Mouse (Mus musculus) neural tube, embryonic 13.5 days (tissue): ENCODE results near the gene Cyb5d1. TPM values are rescaled to one million over a fixed set of nuclear protein-coding genes. Genes with fewer than 3 reads are reported as not detected.

Source experiments
- ATAC-seq: fragments of 200-750 bp; cut with Nextera tagmentation; 2 replicates; pipeline ENCODE4 v1.8.0; 2017; ENCODE audit warnings: low read depth, mild to moderate bottlenecking, moderate TSS enrichment, moderate library complexity
- H3K27ac ChIP-seq: fragments of 300-500 bp; sonication (generic); replicated peaks from 2 replicates; pipeline ENCODE4 v1.5.1; 2015; ENCODE audit warnings: moderate library complexity, mild to moderate bottlenecking, inconsistent platforms
- H3K27me3 ChIP-seq: fragments of 300-500 bp; sonication (generic); 2 replicates; pipeline ENCODE4 v1.6.1; 2015; ENCODE audit warnings: mild to moderate bottlenecking, inconsistent platforms
- H3K36me3 ChIP-seq: fragments of 300-500 bp; sonication (generic); 2 replicates; pipeline ENCODE4 v1.6.1; 2015; ENCODE audit warnings: mild to moderate bottlenecking, inconsistent platforms
- H3K4me1 ChIP-seq: fragments of 300-500 bp; sonication (generic); replicated peaks from 2 replicates; pipeline ENCODE4 v1.6.1; 2015; ENCODE audit warnings: inconsistent platforms
- H3K4me2 ChIP-seq: fragments of 300-500 bp; sonication (generic); 2 replicates; pipeline ENCODE4 v1.6.1; 2015; ENCODE audit warnings: inconsistent platforms, mild to moderate bottlenecking, moderate library complexity
- H3K4me3 ChIP-seq: fragments of 300-500 bp; sonication (generic); 2 replicates; pipeline ENCODE4 v1.5.1; 2015; ENCODE audit warnings: mild to moderate bottlenecking, inconsistent platforms
- H3K9ac ChIP-seq: fragments of 300-500 bp; sonication (generic); 2 replicates; pipeline ENCODE4 v1.6.1; 2015; ENCODE audit warnings: moderate library complexity, mild to moderate bottlenecking, inconsistent platforms
- H3K9me3 ChIP-seq: fragments of 300-500 bp; sonication (generic); 2 replicates; pipeline ENCODE4 v1.6.1; 2016; ENCODE audit warnings: inconsistent platforms
- WGBS: fragments of 180-500 bp; shearing (Covaris S2); methylation state at CpG from one replicate; pipeline ENCODE4 v1.1.7; 2015; 5-methylcytosine and 5-hydroxymethylcytosine counted together
- polyA plus RNA-seq: library from polyadenylated mRNA; unstranded; fragments of >200 nt; fragmentation: Nextera tagmentation; extraction: Ambion mirVana; gene quantifications from 2 replicates; pipeline ENCODE4 v1.2.1, GENCODE M21; 2015

The Cyb5d1 gene
- polyA plus RNA-seq, 1 experiment from 2014 or later = 39.2 TPM

DNA sequence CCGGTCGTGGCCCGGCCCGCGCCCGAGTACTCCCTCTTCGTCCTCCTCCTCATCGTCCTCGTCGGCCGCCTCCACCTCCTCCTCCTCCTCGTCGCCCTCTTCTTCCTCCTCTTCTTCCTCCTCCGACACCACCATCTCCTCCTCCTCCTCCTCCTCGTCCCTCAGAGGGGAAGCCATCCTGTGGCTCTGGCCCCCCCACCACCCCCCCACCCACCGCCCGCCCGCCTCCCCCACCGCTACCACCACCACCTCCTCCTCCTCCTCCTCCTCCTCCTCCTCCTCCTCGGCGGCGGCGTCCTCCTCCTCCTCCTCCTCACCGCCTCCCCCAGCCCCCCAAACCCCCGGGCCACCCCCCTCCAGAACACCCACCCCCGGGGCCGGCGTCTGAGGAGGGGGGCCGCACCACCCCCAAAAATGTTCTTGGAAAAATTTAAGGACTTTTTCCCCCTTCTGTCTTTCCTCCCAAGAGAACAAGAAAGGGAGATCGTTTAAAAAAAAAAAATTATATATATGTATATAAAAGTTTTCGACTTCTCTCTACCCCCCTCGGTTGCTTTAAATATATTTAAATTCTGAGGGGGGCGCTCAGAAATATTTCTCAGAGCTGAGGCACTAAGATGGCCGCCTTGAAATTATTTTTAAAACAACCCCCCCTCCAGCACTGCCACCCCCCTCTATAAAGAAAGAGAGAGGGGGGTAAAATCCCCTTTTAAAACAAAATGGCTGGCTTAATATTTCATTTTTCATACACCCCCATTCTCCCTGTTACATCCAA is 26.0 kb downstream of the Cyb5d1 start, which contains the start of gene Chd3:
Gene Chd3, minus strand, starts transcription at position 192 of the 775 bp plus-strand sequence.
- Histone ChIP-seq H3K4me3 (peak within 1 kb of the TSS; percentile 93), H3K4me2 (peak within 1 kb of the TSS; percentile 97), H3K27ac (peak within 1 kb of the TSS; percentile 100), H3K9ac (peak within 1 kb of the TSS; percentile 100), H3K27me3 (no peaks in the 10 kb centered on the region), H3K9me3 (no peaks in the 10 kb centered on the region), H3K36me3 (0 out of 2 replicates have a peak, but pooled peaks cover 17% of the 10 kb centered on the region), H3K4me1 (peaks cover 62% of the 10 kb centered on the region)
- ATAC-seq = no peak
- WGBS = under 1% methylated on average over 23 of the region's 34 CpGs

DNA sequence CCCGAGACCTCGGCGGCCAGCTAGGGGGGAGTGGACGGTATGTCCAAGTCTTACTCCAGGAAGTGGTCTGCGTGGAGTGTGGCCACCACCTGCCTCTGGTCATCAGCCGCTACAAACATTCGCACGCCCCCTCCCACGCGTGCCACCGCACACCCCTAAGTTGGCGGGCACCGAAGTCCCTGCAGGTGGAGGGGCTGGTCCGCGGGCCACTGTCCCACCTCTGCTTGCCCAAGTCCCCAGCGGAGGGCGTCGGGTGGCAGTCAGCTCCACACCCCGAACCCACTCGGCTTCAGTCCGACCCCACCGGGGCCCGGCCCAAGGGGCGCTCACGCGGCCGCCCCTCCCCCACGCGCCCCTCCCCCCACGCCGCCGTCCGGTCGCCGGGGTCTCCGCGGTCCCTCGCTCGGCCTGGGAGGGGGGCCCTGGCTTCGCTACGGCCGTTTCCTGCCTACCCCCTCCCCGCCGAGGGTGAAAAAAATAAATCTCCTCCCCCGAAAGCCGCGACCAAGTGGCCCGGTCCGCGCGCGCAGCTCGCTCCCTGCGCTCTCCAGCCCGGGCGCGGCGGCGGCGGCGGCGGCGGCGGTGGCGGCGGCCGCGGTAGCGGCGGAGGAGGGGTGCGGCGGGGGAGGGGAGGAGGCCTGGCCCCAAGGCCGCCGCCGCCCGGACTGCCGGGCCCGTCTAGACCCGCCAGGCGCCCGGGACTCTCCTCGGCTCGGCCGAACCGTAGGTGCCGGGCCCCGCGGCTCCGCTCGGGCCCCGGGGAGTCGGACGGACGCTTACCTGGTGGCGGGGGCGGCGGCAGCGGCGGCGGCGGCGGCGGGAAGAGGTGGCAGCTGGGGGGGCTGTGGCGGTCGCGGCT is 26.8 kb downstream of the Cyb5d1 start:
- peak overlapping the region; percentile 100 for H3K9ac ChIP-seq
- ATAC-seq = no peak; the same call in 1 of the 2 replicates
- peak overlapping the region; percentile 97 for H3K4me2 ChIP-seq
- peak overlapping the region; percentile 100 for H3K27ac ChIP-seq
- H3K4me3 ChIP-seq = peak overlapping the region; percentile 93
- H3K4me1 ChIP-seq = peaks cover 70% of the 10 kb centered on the region
- no peaks in the 10 kb centered on the region for H3K9me3 ChIP-seq
- H3K27me3 ChIP-seq = no peaks in the 10 kb centered on the region
- under 1% methylated on average over 66 of the region's 106 CpGs for WGBS
- peaks cover 19% of the 10 kb centered on the region for H3K36me3 ChIP-seq

DNA sequence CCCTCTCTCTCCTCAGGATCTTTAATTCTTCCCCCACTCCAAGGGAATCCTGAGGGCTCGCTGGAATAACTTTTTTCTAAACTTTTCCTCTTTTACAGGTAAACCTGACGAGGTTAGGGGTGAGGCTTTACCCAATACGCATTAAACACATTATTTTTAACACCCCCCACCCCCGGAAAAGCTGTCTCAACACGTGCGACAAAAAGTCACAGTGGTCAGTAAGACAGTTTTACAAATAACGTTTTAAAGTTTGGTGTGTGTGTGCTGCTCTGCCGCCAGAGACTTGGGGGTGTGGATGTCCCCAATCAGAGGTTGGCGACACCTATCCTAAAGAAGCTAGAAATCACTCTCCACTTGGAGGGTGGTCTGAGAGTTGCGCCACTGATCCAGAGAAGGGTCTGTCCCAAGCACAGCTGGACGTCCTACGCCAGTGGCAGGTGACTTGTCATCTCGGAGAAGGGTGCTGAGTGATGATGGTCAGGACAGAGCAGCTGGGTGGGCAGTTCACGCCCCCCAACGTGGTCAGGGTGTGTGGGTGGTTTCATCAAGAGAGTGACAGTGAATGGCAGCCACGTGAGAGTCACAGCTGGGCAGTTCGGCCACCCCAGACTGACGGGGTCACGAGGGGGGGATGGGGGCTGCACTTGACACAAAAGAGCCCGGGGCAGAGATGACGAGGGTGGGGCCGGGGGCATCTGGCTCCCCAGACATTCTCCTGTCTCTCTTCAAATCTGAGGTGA is 27.6 kb downstream of the Cyb5d1 start:
- WGBS = 2% methylated on average over 22 of the region's 22 CpGs

DNA sequence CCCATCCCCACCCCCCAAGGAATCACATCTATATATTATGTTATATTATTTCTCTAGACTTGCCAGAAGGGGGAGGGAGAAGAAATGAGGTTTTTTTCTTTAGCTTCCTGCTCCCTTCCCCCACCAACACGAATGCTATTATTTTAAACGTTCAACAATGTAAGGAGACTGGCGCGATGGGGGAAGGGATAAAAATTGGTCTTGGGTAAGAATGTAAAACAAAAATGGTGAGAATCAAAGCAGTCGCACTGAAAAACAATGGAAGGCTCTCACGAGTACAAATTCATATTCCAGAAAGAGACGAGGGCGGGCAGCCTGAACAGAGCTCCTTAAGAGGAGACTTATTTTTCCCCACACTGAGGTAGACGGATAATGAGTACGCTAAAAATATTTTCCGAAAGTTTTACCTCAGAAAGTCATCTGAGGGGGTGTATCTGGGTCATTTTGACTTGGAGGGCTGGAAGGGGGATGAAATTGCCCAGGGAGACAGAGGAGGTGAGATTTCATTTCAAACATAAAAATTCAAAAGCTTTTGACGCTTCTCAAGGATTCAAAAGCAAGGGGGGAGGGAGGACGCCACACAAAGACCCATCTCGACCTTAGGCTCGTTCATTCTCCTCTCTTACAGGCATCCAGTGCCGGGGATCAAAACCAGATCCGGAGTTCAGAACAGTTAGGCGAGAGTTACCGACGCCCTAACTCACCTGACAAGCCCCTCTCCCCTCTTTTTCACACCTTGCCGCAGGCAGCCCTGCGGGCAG is 28.4 kb downstream of the Cyb5d1 start:
- under 1% methylated on average over 22 of the region's 22 CpGs for WGBS
- H3K4me1 ChIP-seq = peaks cover 65% of the 10 kb centered on the region

More for the DNA sequence above, 27.6 kb downstream of the Cyb5d1 start:
- peaks cover 72% of the 10 kb centered on the region for H3K4me1 ChIP-seq
- H3K9me3 ChIP-seq = no peaks in the 10 kb centered on the region
- no peak for ATAC-seq
- H3K36me3 ChIP-seq = peaks cover 21% of the 10 kb centered on the region
- peak overlapping the region; percentile 100 for H3K9ac ChIP-seq
- peak overlapping the region; percentile 100 for H3K27ac ChIP-seq
- H3K4me2 ChIP-seq = peak overlapping the region; percentile 97
- H3K4me3 ChIP-seq = peak overlapping the region; percentile 93
- no peaks in the 10 kb centered on the region for H3K27me3 ChIP-seq

DNA sequence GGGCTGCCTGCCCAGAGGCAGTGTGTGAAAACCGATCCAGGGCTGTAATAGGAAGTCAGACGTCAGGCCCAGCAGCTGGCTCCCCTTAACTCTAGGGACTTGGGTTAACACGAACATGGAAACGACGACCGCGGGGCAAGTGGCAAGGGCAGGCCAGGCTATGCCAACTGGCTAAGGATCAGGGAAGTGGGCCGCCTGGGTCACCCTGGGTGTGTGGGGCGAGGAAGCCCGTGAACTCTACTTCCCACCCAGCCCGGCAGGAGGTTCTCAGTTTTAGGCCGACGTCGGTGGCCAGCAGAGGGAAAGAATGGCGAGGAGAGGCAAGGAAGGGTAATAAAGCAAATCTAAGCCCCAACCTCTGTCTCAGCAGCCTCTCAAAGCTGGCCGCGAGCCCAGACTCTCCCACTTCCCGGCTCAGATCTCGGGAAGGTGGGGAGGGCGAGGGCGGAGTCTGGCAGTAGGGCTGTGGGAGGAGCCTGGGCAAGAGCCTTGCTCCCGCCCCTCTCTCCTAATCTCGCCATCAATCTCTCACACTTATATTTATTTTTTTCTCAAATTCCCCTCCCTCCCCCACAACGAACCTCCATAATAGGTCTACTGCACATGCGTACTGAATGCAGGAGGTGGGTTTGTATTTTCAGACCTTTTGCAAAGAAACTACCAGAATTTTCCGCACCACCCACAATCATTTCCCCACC is 29.1 kb downstream of the Cyb5d1 start:
- peak overlapping the region; percentile 97 for H3K4me2 ChIP-seq
- H3K36me3 ChIP-seq = peaks cover 32% of the 10 kb centered on the region
- H3K27ac ChIP-seq = peak overlapping the region; percentile 100
- H3K27me3 ChIP-seq = no peaks in the 10 kb centered on the region
- peak overlapping the region; percentile 93 for H3K4me3 ChIP-seq
- H3K4me1 ChIP-seq = peaks cover 58% of the 10 kb centered on the region
- H3K9me3 ChIP-seq = no peaks in the 10 kb centered on the region
- peak overlapping the region; percentile 100 for H3K9ac ChIP-seq
- under 1% methylated on average over 26 of the region's 26 CpGs for WGBS
- peak; percentile 88 for ATAC-seq

More for the DNA sequence above, 28.4 kb downstream of the Cyb5d1 start:
- H3K27me3 ChIP-seq = no peaks in the 10 kb centered on the region
- peak overlapping the region; percentile 100 for H3K9ac ChIP-seq
- no peaks in the 10 kb centered on the region for H3K9me3 ChIP-seq
- peak overlapping the region; percentile 100 for H3K27ac ChIP-seq
- peak overlapping the region; percentile 93 for H3K4me3 ChIP-seq
- peak overlapping the region; percentile 97 for H3K4me2 ChIP-seq
- ATAC-seq = no peak
- H3K36me3 ChIP-seq = peaks cover 24% of the 10 kb centered on the region

DNA sequence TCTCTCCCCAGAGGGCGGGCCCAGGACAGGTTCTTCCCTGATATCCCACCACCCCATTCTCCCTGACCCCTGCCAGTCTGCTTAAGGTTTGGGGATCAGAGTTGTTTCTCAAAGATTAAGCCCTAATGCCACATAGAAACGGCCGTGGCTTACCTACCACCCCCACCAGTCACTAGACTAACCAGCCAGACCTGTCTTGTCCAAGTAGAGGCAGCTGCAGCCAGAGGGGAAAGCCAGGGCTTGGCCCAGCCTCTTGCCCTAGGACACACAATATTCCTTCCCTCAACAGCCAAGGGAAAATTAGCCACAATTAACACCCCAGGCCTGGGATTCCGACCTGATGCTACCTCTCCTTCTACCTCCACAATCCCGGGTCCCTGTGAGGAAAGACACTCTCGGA is 29.7 kb downstream of the Cyb5d1 start:
- peak overlapping the region; percentile 93 for H3K4me3 ChIP-seq
- H3K4me2 ChIP-seq = peak overlapping the region; percentile 97
- H3K36me3 ChIP-seq = peaks cover 38% of the 10 kb centered on the region
- H3K27ac ChIP-seq = peak overlapping the region; percentile 100
- WGBS = 24% methylated on average over 6 of the region's 6 CpGs
- ATAC-seq = peak; percentile 0; the same call in 1 of the 2 replicates
- H3K27me3 ChIP-seq = no peaks in the 10 kb centered on the region
- H3K9ac ChIP-seq = peak overlapping the region; percentile 79
- no peaks in the 10 kb centered on the region for H3K9me3 ChIP-seq
- peaks cover 52% of the 10 kb centered on the region for H3K4me1 ChIP-seq

DNA sequence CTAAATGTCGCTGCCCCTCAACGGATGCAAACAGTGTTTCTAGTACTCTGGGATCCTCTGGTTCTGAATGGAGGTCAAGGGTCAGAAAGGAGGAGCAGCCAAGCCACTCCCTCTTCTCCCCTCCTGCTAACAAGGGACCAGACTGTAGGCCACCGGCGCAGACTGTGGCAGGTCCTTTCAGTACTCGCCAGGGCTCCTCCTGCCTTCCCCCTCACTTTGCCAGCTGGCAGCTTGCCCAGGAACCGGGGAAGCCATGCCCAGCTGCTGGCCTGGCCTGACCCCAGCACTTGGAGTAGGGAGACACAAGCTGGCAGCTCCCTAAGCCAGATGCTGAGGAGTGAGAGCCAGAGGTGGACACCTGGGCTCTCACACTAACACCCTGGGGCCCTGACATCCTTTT is 30.5 kb downstream of the Cyb5d1 start:
- peaks cover 47% of the 10 kb centered on the region for H3K4me1 ChIP-seq

DNA sequence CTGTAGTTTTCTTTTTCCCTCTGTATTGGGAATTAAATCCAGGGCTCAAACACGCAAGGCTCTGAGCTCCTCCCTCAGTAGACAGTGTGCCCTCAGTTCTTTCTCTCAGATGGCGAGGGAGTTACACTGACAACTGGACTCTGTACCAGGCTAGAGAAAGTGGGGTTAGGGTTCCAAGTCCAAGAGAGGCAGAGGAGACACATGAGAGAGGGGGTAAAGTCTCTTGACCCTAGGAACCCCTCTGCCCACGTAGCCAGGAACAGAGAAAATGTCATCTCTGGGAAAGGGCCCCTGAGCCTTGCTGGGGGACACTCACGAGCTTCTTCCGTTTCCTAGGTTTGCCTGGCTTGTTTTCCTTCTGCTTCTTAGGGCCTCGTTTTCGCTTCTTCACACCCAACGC is 31.1 kb downstream of the Cyb5d1 start:
- WGBS = 57% methylated on average over 8 of the region's 8 CpGs
- Histone ChIP-seq H3K9me3 (no peaks in the 10 kb centered on the region), H3K4me2 (peak overlapping the region; percentile 97), H3K36me3 (peaks cover 51% of the 10 kb centered on the region), H3K4me1 (peaks cover 44% of the 10 kb centered on the region), H3K4me3 (peak overlapping the region; percentile 93), H3K27me3 (no peaks in the 10 kb centered on the region), H3K9ac (peak overlapping the region; percentile 79), H3K27ac (peak overlapping the region; percentile 100)
- ATAC-seq = no peak

More for the DNA sequence above, 30.5 kb downstream of the Cyb5d1 start:
- H3K36me3 ChIP-seq = peaks cover 46% of the 10 kb centered on the region
- H3K4me2 ChIP-seq = peak overlapping the region; percentile 97
- WGBS = 2% methylated on average over 6 of the region's 6 CpGs
- no peaks in the 10 kb centered on the region for H3K9me3 ChIP-seq
- ATAC-seq = peak; percentile 46
- peak overlapping the region; percentile 93 for H3K4me3 ChIP-seq
- H3K27ac ChIP-seq = peak overlapping the region; percentile 100
- peak overlapping the region; percentile 79 for H3K9ac ChIP-seq
- H3K27me3 ChIP-seq = no peaks in the 10 kb centered on the region

DNA sequence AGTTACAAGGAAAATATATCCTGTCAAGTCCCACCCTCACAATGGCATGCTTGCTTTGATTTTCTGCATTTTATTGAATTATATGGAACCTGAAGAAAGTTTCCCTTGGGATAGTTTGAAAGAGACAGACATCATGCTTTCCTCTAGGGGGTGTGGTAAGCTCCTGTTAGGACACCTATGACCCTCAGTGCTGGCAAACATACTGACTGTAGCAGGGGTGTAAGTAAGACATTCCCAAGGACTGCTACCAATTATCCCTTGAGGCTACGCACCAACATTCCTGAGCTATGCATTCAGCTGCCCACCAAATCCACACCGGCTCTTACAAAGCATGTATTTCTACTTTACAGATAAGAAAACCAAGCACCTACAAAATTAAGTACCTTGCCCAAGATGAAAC is 33.0 kb downstream of the Cyb5d1 start:
- no peaks in the 10 kb centered on the region for H3K27me3 ChIP-seq
- H3K4me1 ChIP-seq = peaks cover 37% of the 10 kb centered on the region
- ATAC-seq = no peak
- H3K4me2 ChIP-seq = no peak overlapping the region
- WGBS = 89% methylated on average over 2 of the region's 2 CpGs
- H3K9ac ChIP-seq = no peak overlapping the region
- peaks cover 70% of the 10 kb centered on the region for H3K36me3 ChIP-seq
- H3K9me3 ChIP-seq = no peaks in the 10 kb centered on the region
- H3K27ac ChIP-seq = no peak overlapping the region
- no peak overlapping the region for H3K4me3 ChIP-seq

DNA sequence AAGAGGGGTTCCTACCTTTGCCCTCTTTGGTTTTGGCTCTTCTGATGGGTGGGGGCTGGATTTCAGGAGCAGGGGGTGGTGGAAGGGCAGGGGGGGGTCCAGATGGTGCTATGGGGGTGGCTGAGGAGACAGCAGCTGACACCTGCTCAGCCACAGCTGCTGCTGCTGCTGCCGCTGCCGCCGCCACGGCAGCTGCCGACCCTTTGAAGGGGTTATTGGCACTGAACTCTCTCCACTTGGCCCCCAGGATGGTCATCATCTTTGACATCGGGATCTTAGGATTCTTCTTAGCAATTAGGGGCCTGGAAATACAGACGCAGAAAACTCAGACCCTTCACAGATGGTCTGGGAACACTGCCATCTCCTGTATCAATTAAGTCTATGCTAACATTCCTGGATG is 33.4 kb downstream of the Cyb5d1 start:
- Histone ChIP-seq H3K4me2 (no peak overlapping the region), H3K27ac (peak overlapping the region; percentile 42), H3K9ac (no peak overlapping the region), H3K9me3 (no peaks in the 10 kb centered on the region), H3K4me1 (peaks cover 32% of the 10 kb centered on the region), H3K27me3 (no peaks in the 10 kb centered on the region), H3K36me3 (peaks cover 75% of the 10 kb centered on the region), H3K4me3 (no peak overlapping the region)
- no peak for ATAC-seq
- WGBS = 54% methylated on average over 7 of the region's 7 CpGs
